Mouse (Mus musculus) MEL (cell line): ENCODE results near the gene Sertad1.

Experiments
- NELFE ChIP-seq: IDR thresholded peaks from 2 replicates; pipeline ENCODE4 v1.6.1; 2011; ENCODE audit warnings: low read depth, low read length, improper control_type of control experiment
- USF1 ChIP-seq: IDR thresholded peaks from 2 replicates; pipeline ENCODE4 v1.6.1; 2014; ENCODE audit warnings: low read depth, mild to moderate bottlenecking, inconsistent platforms, low read length, improper control_type of control experiment, moderate library complexity

DNA sequence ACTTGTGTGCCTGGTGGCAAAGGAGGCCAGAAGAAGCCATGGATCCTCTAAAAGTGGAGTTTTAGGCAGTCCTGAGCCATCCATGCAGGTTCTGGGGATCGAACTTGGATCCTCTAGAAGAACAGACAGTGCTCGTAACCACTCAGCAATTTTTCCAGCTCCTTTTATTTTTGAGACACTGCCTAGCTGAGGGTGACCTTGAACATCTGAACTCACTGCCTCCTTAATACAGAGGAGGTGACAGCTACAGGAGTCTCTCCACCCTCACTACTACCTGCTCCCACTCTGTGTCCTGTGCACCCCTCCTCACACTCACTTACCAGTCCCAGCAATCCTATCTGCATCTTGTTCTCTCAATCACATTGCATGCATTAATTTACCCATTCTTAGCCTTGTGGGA lies 11.1 kb upstream of the Sertad1 start:
- no peak for TF ChIP-seq USF1
- no peak for TF ChIP-seq NELFE
